Mouse (Mus musculus): ENCODE results near the gene Cfap43.

Gene Cfap43

DNA sequence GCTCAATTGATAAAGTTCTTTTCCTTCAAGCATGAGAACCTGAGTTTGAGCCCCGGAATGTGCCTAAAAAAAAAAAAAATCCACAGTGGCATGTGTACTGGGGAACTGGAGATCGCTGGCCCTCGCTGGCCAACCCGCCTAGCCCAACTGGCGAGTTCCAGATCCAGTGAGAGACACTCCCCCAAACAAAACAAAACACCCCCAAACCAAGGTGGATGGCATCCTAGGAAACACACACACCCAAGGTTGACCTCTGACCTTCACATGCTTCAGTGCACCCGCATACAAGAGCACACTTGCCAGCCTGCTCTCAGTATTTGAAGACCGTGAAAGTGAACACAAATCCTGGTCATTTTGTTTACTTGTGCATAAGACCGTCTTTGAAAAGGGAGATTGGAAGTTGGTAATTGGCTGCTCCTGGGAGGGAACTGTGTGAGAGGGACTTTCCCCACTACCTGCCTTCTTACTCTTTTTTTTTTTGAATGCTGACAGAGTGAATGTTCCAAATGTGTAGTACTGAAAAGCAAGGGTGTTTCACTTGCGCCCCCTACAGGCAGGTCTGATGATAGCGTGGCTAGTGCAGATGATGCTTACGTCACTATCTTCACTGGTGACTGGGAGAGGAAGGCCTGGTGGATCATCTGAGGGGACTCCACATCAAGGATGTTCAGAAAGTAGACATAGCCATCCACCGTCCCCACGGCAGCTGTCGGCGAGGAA lies 123.9 kb downstream of the Cfap43 start:
- in situ Hi-C loops (cut with MboI, MseI) = no loop called here

DNA sequence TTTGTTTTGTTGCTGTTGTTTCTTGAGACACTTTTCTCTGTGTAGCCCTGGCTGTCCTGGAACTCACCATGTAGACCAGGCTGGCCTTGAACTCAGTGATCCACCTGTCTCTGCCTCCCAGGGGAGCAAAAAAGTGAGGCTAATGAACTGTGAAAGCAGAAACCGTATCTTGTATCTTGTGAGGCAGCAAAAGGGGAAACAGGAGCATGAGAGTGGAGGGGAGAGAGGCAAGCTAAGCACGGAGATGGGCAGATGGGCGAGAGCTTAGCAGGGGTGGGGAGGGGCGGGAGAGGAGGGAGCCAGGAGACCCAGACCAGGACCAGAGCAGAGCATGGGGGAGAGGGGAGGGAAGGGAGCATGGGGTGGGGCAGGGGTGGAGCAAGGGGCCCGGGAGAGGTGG lies 124.8 kb downstream of the Cfap43 start:
- in situ Hi-C loops (cut with MboI, MseI) = no loop called here

DNA sequence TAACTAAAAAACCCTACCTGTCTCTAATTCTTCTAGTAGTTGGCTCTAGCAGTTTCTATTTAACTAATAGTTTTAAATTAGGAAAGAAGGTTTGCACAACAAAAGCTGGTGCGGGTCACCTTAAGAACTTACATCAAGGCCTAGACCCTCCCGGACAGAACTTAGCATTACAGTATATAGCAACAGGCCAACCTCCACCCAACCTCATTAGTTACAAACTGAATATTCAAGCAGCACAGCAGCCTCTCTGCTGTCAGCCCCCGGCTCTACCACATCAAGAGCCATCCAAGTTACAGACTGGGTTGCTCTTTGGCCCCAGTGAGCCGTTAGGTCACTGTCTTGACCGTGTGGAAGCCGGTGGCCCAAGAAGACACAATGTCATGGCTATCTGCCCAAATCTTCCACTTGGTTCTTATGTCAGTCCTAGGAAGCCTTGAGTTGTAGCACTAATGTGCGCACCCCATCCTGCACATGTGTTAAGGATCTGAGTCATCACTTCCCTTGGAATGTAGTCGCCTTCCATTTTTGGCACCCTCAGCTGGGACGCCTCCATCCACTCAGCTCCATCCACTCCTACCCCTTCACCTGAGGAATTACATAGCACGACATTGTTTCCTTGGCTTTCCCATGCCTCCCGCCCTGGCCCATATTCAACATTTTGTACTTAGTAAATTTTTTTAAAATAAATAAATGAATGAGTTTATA lies 128.6 kb downstream of the Cfap43 start:
- in situ Hi-C loops (cut with MboI, MseI) = no loop called here

DNA sequence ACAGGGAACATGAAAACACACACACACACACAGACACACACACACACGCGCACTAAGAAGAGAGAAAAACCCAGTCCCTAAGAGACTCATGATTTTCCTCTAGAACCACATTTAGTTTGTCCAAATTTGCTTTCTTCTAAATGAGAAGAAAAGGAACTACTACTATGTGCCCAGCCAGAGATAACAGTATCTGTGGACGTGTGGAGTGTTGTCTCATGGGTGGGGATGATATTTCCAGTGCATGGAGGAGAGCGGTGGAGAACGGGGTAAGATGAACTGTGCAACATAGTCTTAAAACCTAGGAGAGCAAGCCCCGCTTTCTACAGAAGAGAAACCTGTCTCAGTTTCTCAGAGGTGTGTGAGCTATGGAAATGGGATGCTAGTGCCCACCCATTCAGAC lies 135.2 kb downstream of the Cfap43 start:
- in situ Hi-C loops (cut with MboI, MseI) = no loop called here

DNA sequence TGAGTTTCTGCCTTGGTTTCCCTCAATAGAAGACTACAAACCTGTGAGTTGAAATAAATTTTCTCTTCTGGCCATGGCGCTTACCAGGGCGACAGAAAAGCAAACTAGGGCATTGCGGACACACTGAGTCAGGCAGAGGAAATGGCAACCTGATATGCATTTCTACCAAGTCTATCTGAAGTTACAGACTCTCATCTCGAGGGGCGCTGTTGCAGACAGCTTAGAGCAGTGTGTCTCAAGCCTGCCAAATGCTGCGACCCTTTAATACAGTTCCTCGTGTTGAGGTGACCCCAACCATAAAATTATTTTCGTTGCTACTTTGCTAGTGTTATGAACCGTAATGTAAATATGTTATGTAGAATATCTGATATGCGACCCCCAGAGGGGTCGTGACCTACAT lies 138.1 kb downstream of the Cfap43 start:
- in situ Hi-C loops (cut with MboI, MseI) = no loop called here

DNA sequence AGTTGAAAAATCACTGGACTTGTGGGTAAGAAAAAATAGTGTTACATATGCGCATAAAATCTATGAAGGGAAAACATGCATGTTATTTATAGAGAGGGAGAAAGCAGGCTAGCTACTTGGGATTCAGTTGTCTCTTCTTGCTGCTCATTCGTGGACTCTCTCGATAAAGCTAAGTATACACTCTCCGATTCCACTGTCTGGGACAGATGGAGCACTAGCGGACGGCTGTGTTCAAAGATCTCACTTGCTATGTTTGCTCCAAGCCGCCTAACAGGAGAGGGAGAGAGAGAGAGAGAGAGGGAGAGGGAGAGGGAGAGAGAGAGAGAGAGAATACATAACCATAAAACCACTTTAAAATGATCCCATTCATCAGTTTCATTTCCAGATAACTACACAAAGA lies 138.9 kb downstream of the Cfap43 start:
- in situ Hi-C loops (cut with MboI, MseI) = no loop called here

DNA sequence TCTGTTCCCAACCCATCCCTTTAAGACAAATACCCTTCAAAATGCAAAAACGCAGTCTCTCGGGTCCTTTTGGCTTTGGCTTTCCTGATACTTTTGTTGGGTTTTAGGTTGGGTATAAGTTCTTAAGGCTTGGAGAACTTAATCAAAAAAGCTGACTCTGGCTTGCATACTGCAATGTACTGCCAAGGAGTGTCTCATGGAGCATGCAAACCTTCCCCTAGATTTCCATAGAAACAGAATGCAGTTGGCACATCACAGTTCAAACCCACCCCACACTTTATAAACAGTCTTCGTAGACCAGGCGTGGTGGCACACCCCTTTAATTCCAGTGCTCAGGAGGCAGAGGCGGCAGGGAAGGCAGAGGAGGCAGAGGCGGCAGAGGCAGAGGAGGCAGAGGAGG lies 141.2 kb downstream of the Cfap43 start:
- in situ Hi-C loops (cut with MboI, MseI) = no loop called here

DNA sequence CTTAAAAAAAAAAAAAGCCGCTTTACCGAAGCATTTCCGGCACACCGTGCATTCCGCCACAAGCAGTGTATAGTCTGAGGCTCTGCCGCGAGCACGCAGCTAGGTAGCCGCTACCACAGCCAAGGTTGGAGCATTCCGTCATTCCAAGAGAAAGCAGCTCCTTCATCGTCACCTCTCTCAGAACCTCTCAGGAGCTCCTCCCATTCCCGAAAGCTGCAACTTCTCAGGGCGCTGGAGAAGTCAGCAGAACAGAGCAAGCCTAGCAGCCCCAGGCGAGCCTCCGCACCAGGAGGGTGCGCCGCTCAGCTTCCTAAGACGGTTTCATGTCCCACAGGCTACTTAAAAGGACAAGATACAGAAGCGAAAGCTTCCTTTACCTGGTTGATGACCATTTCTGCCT lies 163.5 kb downstream of the Cfap43 start:
- in situ Hi-C loops (cut with MboI, MseI) = no loop called here

DNA sequence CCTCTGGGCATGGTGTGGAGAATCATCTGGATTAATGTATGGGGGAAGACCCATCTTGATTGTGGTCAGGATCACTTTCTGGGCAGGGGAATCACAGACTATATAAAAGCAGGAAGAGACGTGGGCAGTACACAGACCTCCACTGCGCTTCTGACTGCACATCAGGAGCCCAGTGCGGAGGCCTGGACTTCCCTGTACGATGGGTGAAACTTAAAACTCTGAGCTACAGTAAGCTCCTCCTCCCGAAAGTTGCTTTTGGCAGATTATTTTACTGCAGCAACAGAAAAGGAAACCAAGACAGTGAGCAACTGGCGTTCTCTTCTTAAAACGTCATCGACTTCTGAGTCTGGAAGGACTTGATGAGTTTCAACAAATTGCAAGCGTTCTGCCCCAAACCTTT lies 164.2 kb downstream of the Cfap43 start:
- in situ Hi-C loops (cut with MboI, MseI) = no loop called here

DNA sequence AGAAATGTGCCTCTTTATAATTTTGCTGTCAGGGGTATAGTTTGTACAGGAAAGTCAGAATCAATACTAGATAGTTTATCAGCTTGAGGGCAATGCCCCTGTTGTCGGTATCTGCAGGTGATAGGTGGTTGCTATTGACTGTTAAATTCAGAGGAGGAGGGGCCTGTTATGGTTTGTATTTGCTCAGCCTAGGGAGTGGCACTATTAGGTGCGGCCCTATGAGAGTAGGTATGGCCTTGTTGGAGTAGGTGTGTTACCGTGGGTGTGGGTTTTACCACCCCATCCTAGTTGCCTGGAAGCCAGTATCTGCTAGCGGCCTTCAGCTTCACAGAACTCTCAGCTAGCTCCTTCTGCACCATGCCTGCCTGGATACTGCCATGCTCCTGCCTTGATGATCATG lies 165.2 kb downstream of the Cfap43 start:
- in situ Hi-C loops (cut with MboI, MseI) = no loop called here

DNA sequence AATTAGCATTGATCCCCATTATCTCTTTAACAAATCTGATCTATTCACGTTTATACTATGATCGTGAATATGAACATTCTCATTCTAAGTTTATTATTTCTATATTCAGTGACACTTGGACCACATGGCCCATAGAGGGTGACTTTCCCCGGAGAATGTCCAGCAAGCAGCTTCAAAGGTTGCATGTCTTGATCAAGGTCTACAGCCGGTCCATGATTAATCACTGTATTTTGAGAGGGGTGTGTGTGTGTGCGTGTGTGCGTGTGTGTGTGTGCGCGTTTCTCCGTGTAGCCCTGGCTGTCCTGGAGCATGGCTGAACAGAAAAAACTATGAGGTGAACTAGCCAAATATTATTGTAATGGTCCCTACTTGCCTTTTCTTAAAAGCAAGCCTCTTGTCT lies 166.6 kb downstream of the Cfap43 start:
- in situ Hi-C loops (cut with MboI, MseI) = no loop called here

DNA sequence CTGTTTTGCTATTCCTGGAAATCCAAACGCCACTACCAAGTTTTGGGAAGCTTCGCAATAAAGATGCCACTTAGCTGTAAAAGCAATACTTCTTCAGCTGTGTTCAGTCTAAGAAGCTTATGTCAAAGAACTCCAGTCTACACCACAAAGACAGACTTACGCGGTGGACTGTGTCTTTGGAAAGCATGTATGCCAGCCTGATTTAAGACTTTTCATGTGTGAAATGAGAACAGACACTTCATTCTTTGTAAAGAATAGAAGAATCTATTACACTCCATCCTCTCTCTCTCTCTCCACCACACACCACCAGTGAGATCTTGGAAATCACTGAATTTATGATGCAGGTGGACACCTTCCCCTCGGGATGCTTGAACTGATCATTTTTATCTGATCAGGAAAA lies 168.7 kb downstream of the Cfap43 start:
- in situ Hi-C loops (cut with MboI, MseI) = no loop called here

DNA sequence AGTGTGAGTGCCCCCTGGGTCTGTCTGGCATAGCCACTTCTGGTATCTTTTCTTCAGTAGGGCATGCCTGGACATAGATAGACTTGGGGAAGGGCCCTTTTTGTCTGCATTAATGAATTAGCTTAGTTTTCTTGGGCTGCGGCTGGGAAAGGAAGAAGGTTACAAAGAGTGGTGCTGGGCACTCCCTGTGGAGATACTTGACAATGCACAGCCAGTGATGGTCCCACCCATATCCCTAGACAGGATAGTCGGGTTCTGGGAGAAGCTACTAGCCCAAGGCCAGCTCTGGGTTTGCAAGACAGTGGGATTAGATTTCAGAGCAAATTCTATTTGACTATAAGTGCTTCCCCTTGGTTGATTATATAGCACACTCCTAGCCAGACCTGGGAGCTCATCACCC lies 170.1 kb downstream of the Cfap43 start:
- in situ Hi-C loops (cut with MboI, MseI) = no loop called here

DNA sequence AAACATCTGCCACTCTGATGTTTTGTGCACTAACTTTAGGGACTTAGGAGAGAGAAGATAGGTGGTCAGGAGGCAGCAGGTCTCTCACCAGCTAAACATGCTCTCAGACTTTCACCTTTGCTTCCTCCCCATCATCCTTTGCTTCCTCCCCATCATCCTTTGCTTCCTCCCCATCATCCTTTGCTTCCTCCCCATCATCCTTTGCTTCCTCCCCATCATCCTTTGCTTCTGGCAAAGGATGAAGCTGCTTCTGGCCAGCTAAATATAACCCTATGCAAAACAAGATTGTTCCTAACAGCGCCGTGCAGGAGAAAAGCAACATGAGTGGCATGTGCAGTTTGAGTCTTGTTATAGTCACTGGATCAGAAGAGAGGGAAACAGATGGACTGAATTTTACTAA lies 172.0 kb downstream of the Cfap43 start:
- in situ Hi-C loops (cut with MboI, MseI) = no loop called here

DNA sequence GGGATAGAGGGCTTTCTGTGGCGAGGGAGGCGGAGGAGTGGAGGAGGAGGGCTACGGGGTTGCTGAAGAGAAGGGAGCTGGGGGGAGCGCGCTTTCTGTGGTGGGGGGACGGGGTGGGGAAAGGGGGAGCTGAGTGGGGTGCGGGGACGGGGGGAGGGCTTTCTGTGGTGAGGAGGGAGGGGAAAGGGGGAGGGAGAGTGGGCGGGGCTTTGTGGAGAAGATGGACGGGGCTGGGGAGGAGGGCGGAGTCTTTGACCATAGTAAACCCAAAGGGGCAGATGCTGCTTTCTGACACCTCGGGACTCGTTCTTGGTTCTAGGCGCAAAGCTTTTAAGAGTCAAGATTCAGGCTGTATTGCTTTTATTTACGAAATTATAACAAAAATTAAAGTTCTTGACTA lies 187.2 kb downstream of the Cfap43 start:
- in situ Hi-C loops (cut with MboI, MseI) = no loop called here

DNA sequence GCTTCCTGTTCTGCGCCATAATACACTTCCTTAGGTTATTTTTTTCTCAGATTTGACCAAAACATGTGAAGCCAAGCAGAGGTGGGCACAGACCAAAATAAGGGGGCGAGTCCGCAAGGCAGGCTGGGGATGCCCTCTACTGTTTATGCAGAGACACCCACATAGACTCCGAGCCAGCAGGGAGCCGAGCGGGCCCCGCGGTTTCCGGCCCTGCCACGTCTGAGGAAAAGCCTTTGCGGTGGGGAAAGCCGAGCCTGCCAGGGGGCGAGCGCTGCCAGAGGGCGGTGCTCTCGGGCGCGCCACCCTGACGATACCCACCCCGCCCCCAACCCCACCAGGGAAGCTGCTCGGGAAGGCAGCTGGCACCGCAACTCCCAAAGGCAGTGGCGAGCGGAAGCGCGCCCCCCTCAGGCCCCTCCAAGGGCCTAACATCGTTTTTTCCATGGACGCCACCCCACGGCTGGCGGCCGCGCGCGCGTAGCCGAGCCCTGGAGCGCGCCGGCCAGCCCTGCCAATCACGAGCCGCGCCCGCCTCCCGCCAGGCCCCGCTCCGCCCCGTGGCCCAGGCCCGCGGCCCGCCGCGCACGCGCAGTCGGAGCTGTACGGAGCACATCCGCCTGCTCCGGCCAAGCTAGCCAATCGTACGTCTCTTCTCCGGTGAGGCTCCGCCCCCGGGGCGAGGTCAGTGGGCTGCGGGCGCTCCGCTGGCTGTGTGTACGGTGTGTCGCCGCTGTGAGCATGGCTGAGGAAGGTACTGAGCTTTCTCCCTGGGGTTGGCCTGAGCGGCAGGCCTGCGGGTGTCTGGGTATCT lies 187.8 kb downstream of the Cfap43 start, which contains the start of gene Sfr1:
Gene Sfr1, plus strand, starts transcription at position 612 of the 811 bp plus-strand sequence.
- in situ Hi-C loops (cut with MboI, MseI) = no loop called here

DNA sequence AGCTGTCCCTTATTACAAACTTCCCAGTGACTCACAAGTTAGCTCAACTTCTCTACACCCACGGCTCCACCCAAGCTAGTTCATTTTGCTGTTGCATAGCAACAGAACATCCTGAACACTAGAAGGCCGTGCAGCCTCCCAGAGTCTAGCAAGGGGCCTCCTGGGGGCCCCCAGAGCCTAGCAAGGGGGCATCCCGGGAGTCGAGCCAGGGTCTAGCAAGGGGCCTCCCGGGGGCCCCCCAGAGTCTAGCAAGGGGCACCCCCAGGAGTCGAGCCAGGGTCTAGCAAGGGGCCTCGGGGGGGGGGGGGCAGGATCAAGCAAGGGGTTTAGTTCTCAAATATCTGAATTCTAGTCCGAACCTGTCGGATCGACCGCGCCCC lies 188.4 kb downstream of the Cfap43 start:
- in situ Hi-C loops (cut with MboI, MseI) = no loop called here

DNA sequence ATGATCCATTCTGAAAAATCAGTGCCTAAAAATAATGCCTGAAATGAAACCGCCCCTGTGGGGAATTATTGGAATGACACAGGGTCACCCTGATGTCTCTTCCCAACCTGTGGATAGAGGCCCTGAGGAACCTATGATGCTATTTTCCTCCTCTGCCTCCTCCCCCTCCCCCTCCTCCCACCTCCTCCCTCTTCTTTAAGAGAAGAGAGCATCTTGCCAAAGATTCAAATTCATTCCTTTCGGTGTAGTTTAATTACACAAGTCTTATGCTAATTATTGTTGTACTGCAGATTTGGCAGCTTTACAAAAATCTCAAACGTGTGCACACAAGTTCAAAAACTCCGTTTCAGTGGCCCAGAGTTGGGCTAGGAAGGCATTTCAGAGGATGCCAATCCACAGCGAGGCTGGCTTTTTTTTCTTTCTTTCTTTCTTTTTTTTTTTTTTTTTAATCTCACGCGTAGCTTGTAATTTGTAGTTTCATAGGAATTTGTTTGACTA lies 193.4 kb downstream of the Cfap43 start:
- in situ Hi-C loops (cut with MboI, MseI) = no loop called here

DNA sequence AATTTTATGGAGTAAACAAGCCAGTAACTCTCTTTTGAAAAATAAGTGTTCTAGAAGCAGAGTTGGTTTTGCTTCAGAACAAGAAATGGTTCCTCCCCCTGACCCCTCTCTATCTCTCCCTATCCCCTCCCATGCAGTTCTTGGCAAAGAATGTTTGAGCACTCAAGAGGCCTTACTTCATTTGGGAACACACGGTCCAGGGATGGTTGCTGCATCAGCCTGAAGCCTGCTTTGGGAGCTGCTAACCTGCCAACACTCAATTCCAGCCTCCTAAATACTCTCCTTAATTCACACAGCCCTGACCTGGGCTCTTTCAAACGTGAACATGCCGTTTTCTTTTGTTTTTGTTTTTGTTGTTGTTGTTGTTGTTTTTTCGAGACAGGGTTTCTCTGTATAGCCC lies 194.2 kb downstream of the Cfap43 start:
- in situ Hi-C loops (cut with MboI, MseI) = loop anchor here (5.0 kb wide), 1 partner anchor 218 kb away; no protein-coding TSS in a partner anchor

DNA sequence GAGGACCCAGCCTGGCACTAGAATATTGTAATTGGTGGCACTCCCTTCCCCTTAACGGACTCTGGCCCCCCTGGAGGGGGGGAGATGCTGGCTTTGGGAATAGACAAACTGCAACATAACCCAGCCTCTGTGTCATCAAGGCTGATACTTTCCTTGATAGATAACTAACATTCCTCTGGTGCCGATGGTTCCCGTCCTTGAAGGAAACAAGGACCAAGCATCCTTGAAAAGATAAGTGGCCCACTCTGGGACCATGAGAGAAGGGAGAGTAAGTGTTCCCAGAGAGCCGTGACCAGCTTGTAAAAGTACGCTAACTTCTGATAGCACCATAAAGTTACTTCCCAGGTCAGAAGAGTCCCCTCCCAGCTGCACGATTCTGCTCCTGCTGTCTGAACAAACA lies 196.6 kb downstream of the Cfap43 start:
- in situ Hi-C loops (cut with MboI, MseI) = loop anchor here (5.0 kb wide), 1 partner anchor 215 kb away; no protein-coding TSS in a partner anchor

DNA sequence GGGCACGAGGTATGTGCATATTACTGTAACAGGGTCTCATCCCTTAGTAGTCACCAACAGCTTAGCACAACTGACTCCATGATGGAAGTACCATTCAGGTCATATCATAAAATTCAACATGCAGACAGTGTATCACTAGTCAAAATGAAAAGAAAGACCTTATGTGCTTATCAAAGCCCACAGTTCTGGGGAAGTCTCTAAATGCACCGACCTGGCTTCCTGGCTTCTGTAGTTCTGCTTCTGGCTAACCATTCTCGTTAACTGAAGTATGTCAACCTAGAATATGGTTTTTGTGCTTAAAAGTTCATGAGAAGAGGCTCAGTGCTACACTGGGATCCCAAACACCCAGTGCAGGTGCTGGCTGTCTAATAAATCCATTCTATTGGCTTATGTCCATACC lies 199.9 kb downstream of the Cfap43 start:
- in situ Hi-C loops (cut with MboI, MseI) = no loop called here

DNA sequence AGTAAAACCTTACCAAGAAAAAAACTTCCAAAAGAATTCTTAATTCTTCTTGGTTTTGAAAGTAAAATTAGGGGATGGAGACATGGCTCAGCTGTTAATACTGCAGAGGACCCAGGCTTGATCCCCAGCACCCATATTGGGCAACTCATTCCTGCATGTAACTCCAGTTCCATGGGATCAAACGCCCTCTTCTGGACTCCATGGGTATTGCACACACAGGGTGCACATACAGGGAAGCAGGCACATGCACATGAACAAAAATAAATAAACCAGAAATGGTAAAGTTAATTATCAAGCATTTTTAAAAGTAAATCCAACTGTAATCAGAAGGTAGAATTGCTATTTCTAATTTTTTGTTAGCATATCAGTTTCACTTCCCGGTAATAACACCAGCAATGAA lies 202.9 kb downstream of the Cfap43 start:
- in situ Hi-C loops (cut with MboI, MseI) = no loop called here
